Mouse (Mus musculus): ENCODE data around the gene Gnai2.

- peak; percentile 49; the same call in 1 of the 2 replicates for TF ChIP-seq CTCF (IDR thresholded peaks at IDR 0.05; ENCODE audit: borderline replicate concordance, insufficient read depth, low read length)
- TF ChIP-seq POLR2A (IDR thresholded peaks at IDR 0.05; ENCODE audit: low read depth, low read length), result no peak
Observed at GRCm38 (mm10) chr9:107675671-107676301, 40.6 kb upstream of the Gnai2 start.

Measured in embryonic fibroblast, embryonic 13.5 days (primary cell).